8 mouse cellular contexts compared by ENCODE assay signal in the genomic region with DNA sequence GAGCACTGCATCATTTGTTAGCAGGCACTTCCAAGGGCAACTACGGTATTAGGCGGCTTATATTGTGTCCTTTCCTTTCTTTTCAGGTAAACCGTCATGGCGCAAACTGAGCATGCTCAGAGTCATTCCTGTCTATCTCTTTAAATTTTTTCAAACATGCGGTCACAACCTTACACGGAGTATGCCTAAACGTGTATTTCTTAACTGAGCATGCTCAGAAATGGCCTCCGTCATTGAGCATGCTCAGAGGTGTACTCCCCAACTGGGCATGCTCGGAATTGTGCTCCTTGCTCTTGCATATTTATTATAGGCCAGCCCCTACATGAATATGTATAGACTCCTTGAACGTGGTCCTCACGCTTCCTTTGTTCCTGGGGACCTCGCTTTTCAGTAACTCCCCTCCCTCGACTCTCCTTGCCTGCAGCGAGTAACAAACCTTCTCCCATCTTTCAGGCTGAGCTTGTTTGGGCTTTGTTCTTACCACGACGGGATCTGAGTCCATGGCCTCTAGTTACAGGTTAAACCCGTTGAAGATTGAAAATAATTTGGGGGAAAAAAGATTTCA. TPM values are rescaled to one million over a fixed set of nuclear protein-coding genes. Genes with fewer than 3 reads are reported as not detected.
DNase-seq lines count a peak whose midpoint lies in the region; ATAC-seq lines count a peak whose summit lies in the region.

No protein-coding gene starts in this region.

- peak overlapping the region; percentile 44 for H3K9ac ChIP-seq in hindbrain, embryonic 15.5 days

- peak; percentile 97 for ATAC-seq in activated CD4-positive, CD25-positive, alpha-beta regulatory T cell, adult 4 months
- peak; percentile 99 for ATAC-seq in hindbrain, embryonic 15.5 days (ENCODE audit: low FRiP score, low read depth)

- H3K27me3 ChIP-seq in hindbrain, embryonic 15.5 days: 0 out of 2 replicates have a peak, but pooled peaks cover 2% of the 10 kb centered on the region

- no peaks in the 10 kb centered on the region for H3K36me3 ChIP-seq in hindbrain, embryonic 15.5 days

- H3K9me3 ChIP-seq in hindbrain, embryonic 15.5 days: no peaks in the 10 kb centered on the region

- peak overlapping the region; percentile 57 for H3K4me2 ChIP-seq in hindbrain, embryonic 15.5 days

- H3K4me1 ChIP-seq in hindbrain, embryonic 15.5 days (replicated peaks): peaks cover 4% of the 10 kb centered on the region; the same call in 1 of the 2 replicates

- H3K4me3 ChIP-seq in hindbrain, embryonic 15.5 days: peak overlapping the region; percentile 41

- DNase-seq in cerebellum, postnatal 36 days: peak; percentile 79 to 84
- peak; percentile 76 to 88 for DNase-seq in frontal cortex, postnatal 36 days (ENCODE audit: low spot score in 2 of 2)
- DNase-seq in left cerebral cortex, adult 11 months (ENCODE audit: low spot score): peak; percentile 79
- peak; percentile 93 for DNase-seq in lung, postnatal 36 days
- DNase-seq in right cerebral cortex, adult 2 months (ENCODE audit: low spot score in 2 of 2): peak; percentile 79 to 84
- peak; percentile 64 for DNase-seq in urinary bladder, postnatal 25 days (ENCODE audit: low spot score)

- H3K27ac ChIP-seq in hindbrain, embryonic 15.5 days (replicated peaks): peak overlapping the region; percentile 90

- WGBS in hindbrain, embryonic 15.5 days: 11% methylated on average over 17 of the region's 17 CpGs

RNA-seq across cellular contexts. Expression of gene Ddx3x, which starts 50.1 kb away (rescaled TPM):
- 10 to 100 TPM; 33.9 to 42.2 TPM for polyA plus RNA-seq in activated CD4-positive, CD25-positive, alpha-beta regulatory T cell, adult 4 months (2017; shearing (Covaris generic))
- polyA plus RNA-seq in hindbrain, embryonic 15.5 days (2015; fragmentation: Nextera tagmentation; extraction: Ambion mirVana): 95.5 and 96.6 TPM in 2 replicates

Comparison
In these comparisons a context has a peak if more than half of its experiments do, and no peak if none do; other contexts are left out.
1. Peak in every context shown above with its lines: DNase-seq, ATAC-seq, H3K4me3 ChIP-seq and H3K27ac ChIP-seq.